8 mouse cellular contexts compared by ENCODE assay signal in genomic region chr11:119215905-119216507, GRCm38 (mm10). TPM values are rescaled to one million over a fixed set of nuclear protein-coding genes. Genes with fewer than 3 reads are reported as not detected.
A peak's percentile ranks its signal among the peaks of the same experiment; 100 is the strongest.
DNase-seq lines count a peak whose midpoint lies in the region; ATAC-seq and TF ChIP-seq lines count a peak whose summit lies in the region.

No protein-coding gene starts in this region.

- peak overlapping the region; percentile 32 for H3K9ac ChIP-seq in lung, embryonic 14.5 days
- 0 out of 2 replicates have a peak overlapping the region, but pooled peaks have one; percentile 7 for H3K9ac ChIP-seq in stomach, embryonic 15.5 days

- no peak for TF ChIP-seq CTCF in layer of hippocampus, adult 2 months (conservative IDR thresholded peaks at IDR 0.05)
- no peak for TF ChIP-seq CTCF in lung, embryonic 14.5 days (IDR thresholded peaks at IDR 0.05; ENCODE audit: low read depth)

- peaks cover 31% of the 10 kb centered on the region for H3K4me1 ChIP-seq in lung, embryonic 14.5 days (ENCODE audit: insufficient read depth)
- peaks cover 53% of the 10 kb centered on the region for H3K4me1 ChIP-seq in stomach, embryonic 15.5 days

- H3K4me2 ChIP-seq in lung, embryonic 14.5 days = peak overlapping the region; percentile 69
- peak overlapping the region; percentile 65 for H3K4me2 ChIP-seq in stomach, embryonic 15.5 days

- DNase-seq in layer of hippocampus, adult 2 months (ENCODE audit: low spot score in 2 of 2) = no peak
- no peak for DNase-seq in layer of hippocampus, adult 9-11 months
- peak; percentile 96 to 98 for DNase-seq in cerebellum, postnatal 36 days
- DNase-seq in heart, adult 9 months (ENCODE audit: low spot score in 2 of 2) = peak; percentile 54 to 74
- peak; percentile 86 for DNase-seq in kidney, adult 18-20 months
- peak; percentile 71 for DNase-seq in lung, embryonic 14.5 days
- DNase-seq in left cerebral cortex, adult 8-10 months (ENCODE audit: low spot score in 2 of 2) = no peak

- H3K4me3 ChIP-seq in layer of hippocampus, adult 2 months = no peak overlapping the region; the same call in 1 of the 2 replicates
- peak overlapping the region; percentile 27; the same call in 1 of the 2 replicates for H3K4me3 ChIP-seq in lung, embryonic 14.5 days (ENCODE audit: low read depth, low read length)
- peak overlapping the region; percentile 28; the same call in 1 of the 2 replicates for H3K4me3 ChIP-seq in stomach, embryonic 15.5 days (replicated peaks)

- no peaks in the 10 kb centered on the region for H3K9me3 ChIP-seq in lung, embryonic 14.5 days (ENCODE audit: low read depth, low read length)
- no peaks in the 10 kb centered on the region for H3K9me3 ChIP-seq in stomach, embryonic 15.5 days

- 0 out of 2 replicates have a peak, but pooled peaks cover 5% of the 10 kb centered on the region for H3K36me3 ChIP-seq in lung, embryonic 14.5 days (ENCODE audit: insufficient read depth)
- no peaks in the 10 kb centered on the region for H3K36me3 ChIP-seq in stomach, embryonic 15.5 days

- H3K27me3 ChIP-seq in lung, embryonic 14.5 days (ENCODE audit: insufficient read depth, low read length) = no peaks in the 10 kb centered on the region
- no peaks in the 10 kb centered on the region for H3K27me3 ChIP-seq in stomach, embryonic 15.5 days (replicated peaks)

- peak; percentile 22; the same call in 1 of the 2 replicates for ATAC-seq in lung, embryonic 14.5 days (ENCODE audit: insufficient read depth)
- ATAC-seq in stomach, embryonic 15.5 days (ENCODE audit: insufficient read depth, low FRiP score, low read depth) = peak; percentile 9; the same call in 1 of the 2 replicates

- peak overlapping the region; percentile 76 for H3K27ac ChIP-seq in layer of hippocampus, adult 2 months
- H3K27ac ChIP-seq in lung, embryonic 14.5 days (ENCODE audit: low read depth) = peak overlapping the region; percentile 92
- H3K27ac ChIP-seq in stomach, embryonic 15.5 days = peak overlapping the region; percentile 95

- WGBS in lung, embryonic 14.5 days = 25% methylated on average over 9 of the region's 9 CpGs
- 27% methylated on average over 9 of the region's 9 CpGs for WGBS in stomach, embryonic 15.5 days

RNA-seq across cellular contexts. Expression of gene Tbc1d16, which starts 12.3 kb away (rescaled TPM):
- 10 to 100 TPM; 44.0 to 44.1 TPM for total RNA-seq in layer of hippocampus, adult 2 months (2021)
- 17.1 and 17.5 TPM in 2 replicates for polyA plus RNA-seq in lung, embryonic 14.5 days (2014; fragmentation: Nextera tagmentation; extraction: Ambion mirVana)
- 18.7 and 19.3 TPM in 2 replicates for polyA plus RNA-seq in stomach, embryonic 15.5 days (2015; fragmentation: Nextera tagmentation; extraction: Ambion mirVana)
- 10 to 100 TPM; 32.9 to 39.8 (median 35.6) TPM for total RNA-seq in left cerebral cortex, adult 8-10 months (2022)

RNA-seq across cellular contexts. Expression of gene Ccdc40, which starts 12.4 kb away (rescaled TPM):
- total RNA-seq in layer of hippocampus, adult 2 months (2021) = 1 to 10 TPM; 2.8 to 4.1 TPM
- 1.7 and 1.9 TPM in 2 replicates for polyA plus RNA-seq in lung, embryonic 14.5 days (2014; fragmentation: Nextera tagmentation; extraction: Ambion mirVana)
- polyA plus RNA-seq in stomach, embryonic 15.5 days (2015; fragmentation: Nextera tagmentation; extraction: Ambion mirVana) = 2.1 and 2.6 TPM in 2 replicates
- 1 to 10 TPM; 1.1 to 3.2 (median 1.7) TPM for total RNA-seq in left cerebral cortex, adult 8-10 months (2022)

RNA-seq across cellular contexts. Expression of gene Gaa, which starts 51.7 kb away (rescaled TPM):
- total RNA-seq in layer of hippocampus, adult 2 months (2021) = 100 to 1,000 TPM; 323 to 324 TPM
- 56.0 and 58.8 TPM in 2 replicates for polyA plus RNA-seq in lung, embryonic 14.5 days (2014; fragmentation: Nextera tagmentation; extraction: Ambion mirVana)
- polyA plus RNA-seq in stomach, embryonic 15.5 days (2015; fragmentation: Nextera tagmentation; extraction: Ambion mirVana) = 62.6 and 64.3 TPM in 2 replicates
- total RNA-seq in left cerebral cortex, adult 8-10 months (2022) = 100 to 1,000 TPM; 280 to 307 (median 295) TPM

Comparison
In these comparisons a context has a peak if more than half of its experiments do, and no peak if none do; other contexts are left out.
1. DNase-seq: peak in cerebellum, postnatal 36 days (2 of 2), heart, adult 9 months (2 of 2), kidney, adult 18-20 months (single experiment) and lung, embryonic 14.5 days (single experiment); none in layer of hippocampus, adult 2 months (0 of 2), layer of hippocampus, adult 9-11 months (single experiment) and left cerebral cortex, adult 8-10 months (0 of 2).
2. Peak in every context shown above with its lines, with median percentiles within 50 percentile points of each other: H3K27ac ChIP-seq.